Mouse (Mus musculus): ENCODE data around the gene Nadsyn1.

Gene Nadsyn1

GRCm38 (mm10) chr7:143822375-143823265 lies at the start of gene Nadsyn1, which contains the start of gene Dhcr7:
Nadsyn1 (minus strand) TSS chr7:143822849.
Dhcr7 (plus strand) TSS chr7:143823145.
- DNase-seq: peak; percentile 99

- DNase-seq: no peak
Observed at GRCm38 (mm10) chr7:143868874-143869273, 46.2 kb upstream of the Nadsyn1 start.

GRCm38 (mm10) chr7:143866538-143866937 lies 43.9 kb upstream of the Nadsyn1 start, which contains the start of gene Gm498:
Gm498 (plus strand) TSS chr7:143866838.
- no peak for DNase-seq

GRCm38 (mm10) chr7:143848768-143849482 lies 26.3 kb upstream of the Nadsyn1 start:
- DNase-seq: no peak

- DNase-seq: no peak
Observed at GRCm38 (mm10) chr7:143848127-143848767, 25.6 kb upstream of the Nadsyn1 start.

- no peak for DNase-seq
Observed at GRCm38 (mm10) chr7:143841301-143841700, 18.7 kb upstream of the Nadsyn1 start.

- no peak for DNase-seq
Observed at GRCm38 (mm10) chr7:143840121-143840520, 17.5 kb upstream of the Nadsyn1 start.

- no peak for DNase-seq
Observed at GRCm38 (mm10) chr7:143837705-143838358, 15.2 kb upstream of the Nadsyn1 start.

- no peak for DNase-seq
Observed at GRCm38 (mm10) chr7:143834972-143835371, 12.3 kb upstream of the Nadsyn1 start.

GRCm38 (mm10) chr7:143834316-143834715 lies 11.7 kb upstream of the Nadsyn1 start:
- DNase-seq: no peak

GRCm38 (mm10) chr7:143833581-143834190 lies 11.0 kb upstream of the Nadsyn1 start:
- DNase-seq: no peak

- no peak for DNase-seq
Observed at GRCm38 (mm10) chr7:143832611-143833010, 10.0 kb upstream of the Nadsyn1 start.

- DNase-seq: no peak
Observed at GRCm38 (mm10) chr7:143832196-143832595, 9.5 kb upstream of the Nadsyn1 start.

- DNase-seq: no peak
Observed at GRCm38 (mm10) chr7:143830399-143830798, 7.8 kb upstream of the Nadsyn1 start.

- peak; percentile 98 for DNase-seq
Observed at GRCm38 (mm10) chr7:143829504-143830331, 7.1 kb upstream of the Nadsyn1 start.

GRCm38 (mm10) chr7:143826985-143827384 lies 4.3 kb upstream of the Nadsyn1 start:
- DNase-seq: no peak

- no peak for DNase-seq
Observed at GRCm38 (mm10) chr7:143823266-143823605, 587 bp upstream of the Nadsyn1 start.

GRCm38 (mm10) chr7:143821241-143821640 lies 1.4 kb downstream of the Nadsyn1 start:
- no peak for DNase-seq

- DNase-seq: no peak
Observed at GRCm38 (mm10) chr7:143819201-143819600, 3.4 kb downstream of the Nadsyn1 start.

GRCm38 (mm10) chr7:143808909-143809308 lies 13.7 kb downstream of the Nadsyn1 start:
- peak; percentile 16 for DNase-seq

GRCm38 (mm10) chr7:143805199-143805624 lies 17.4 kb downstream of the Nadsyn1 start:
- DNase-seq: no peak

Measured in embryo, embryonic 11 days (tissue).